Mouse (Mus musculus) embryonic facial prominence, embryonic 13.5 days (tissue): Measurements from ENCODE around the gene Lbhd1. TPM values are rescaled to one million over a fixed set of nuclear protein-coding genes. Genes with fewer than 3 reads are reported as not detected.
"Not testable (repeated sequence)": the region's sequence is repeated elsewhere in the genome, so short reads cannot be mapped to it uniquely, and the experiment has no call there.

Experiments used
- ATAC-seq: fragments of 200-750 bp; cut with Nextera tagmentation; 2 replicates; pipeline ENCODE4 v1.8.0; 2017; ENCODE audit warnings: low read depth; ENCODE audit not compliant: insufficient number of reproducible peaks, insufficient read depth, low FRiP score, low TSS enrichment
- H3K27ac ChIP-seq: fragments of 300-500 bp; sonication (generic); 2 replicates; pipeline ENCODE4 v1.5.1; 2015; ENCODE audit warnings: moderate library complexity, mild to moderate bottlenecking, inconsistent platforms
- H3K27me3 ChIP-seq: fragments of 300-500 bp; sonication (generic); 2 replicates; pipeline ENCODE4 v1.6.1; 2015; ENCODE audit warnings: mild to moderate bottlenecking, inconsistent platforms
- H3K36me3 ChIP-seq: fragments of 300-500 bp; sonication (generic); 2 replicates; pipeline ENCODE4 v1.6.1; 2015; ENCODE audit warnings: mild to moderate bottlenecking, inconsistent platforms
- H3K4me1 ChIP-seq: fragments of 300-500 bp; sonication (generic); 2 replicates; pipeline ENCODE4 v1.6.1; 2015; ENCODE audit warnings: inconsistent platforms
- H3K4me2 ChIP-seq: fragments of 300-500 bp; sonication (generic); 2 replicates; pipeline ENCODE4 v1.6.1; 2015; ENCODE audit warnings: moderate library complexity, mild to moderate bottlenecking, inconsistent platforms
- H3K4me3 ChIP-seq: fragments of 300-500 bp; sonication (generic); 2 replicates; pipeline ENCODE4 v1.5.1; 2015; ENCODE audit warnings: mild to moderate bottlenecking, inconsistent platforms
- H3K9ac ChIP-seq: fragments of 300-500 bp; sonication (generic); 2 replicates; pipeline ENCODE4 v1.6.1; 2015; ENCODE audit warnings: mild to moderate bottlenecking, inconsistent platforms
- H3K9me3 ChIP-seq: fragments of 300-500 bp; sonication (generic); 2 replicates; pipeline ENCODE4 v1.6.1; 2016; ENCODE audit warnings: inconsistent platforms
- WGBS: fragments of 180-500 bp; shearing (Covaris S2); methylation state at CpG from one replicate; pipeline ENCODE4 v1.1.7; 2015; ENCODE audit warnings: mixed read lengths; 5-methylcytosine and 5-hydroxymethylcytosine counted together
- polyA plus RNA-seq: library from polyadenylated mRNA; unstranded; fragments of >200 nt; fragmentation: Nextera tagmentation; extraction: Ambion mirVana; gene quantifications from 2 replicates; pipeline ENCODE4 v1.2.1, GENCODE M21; 2015

The Lbhd1 gene
- polyA plus RNA-seq, 1 experiment from 2014 or later = 91.0 TPM

DNA sequence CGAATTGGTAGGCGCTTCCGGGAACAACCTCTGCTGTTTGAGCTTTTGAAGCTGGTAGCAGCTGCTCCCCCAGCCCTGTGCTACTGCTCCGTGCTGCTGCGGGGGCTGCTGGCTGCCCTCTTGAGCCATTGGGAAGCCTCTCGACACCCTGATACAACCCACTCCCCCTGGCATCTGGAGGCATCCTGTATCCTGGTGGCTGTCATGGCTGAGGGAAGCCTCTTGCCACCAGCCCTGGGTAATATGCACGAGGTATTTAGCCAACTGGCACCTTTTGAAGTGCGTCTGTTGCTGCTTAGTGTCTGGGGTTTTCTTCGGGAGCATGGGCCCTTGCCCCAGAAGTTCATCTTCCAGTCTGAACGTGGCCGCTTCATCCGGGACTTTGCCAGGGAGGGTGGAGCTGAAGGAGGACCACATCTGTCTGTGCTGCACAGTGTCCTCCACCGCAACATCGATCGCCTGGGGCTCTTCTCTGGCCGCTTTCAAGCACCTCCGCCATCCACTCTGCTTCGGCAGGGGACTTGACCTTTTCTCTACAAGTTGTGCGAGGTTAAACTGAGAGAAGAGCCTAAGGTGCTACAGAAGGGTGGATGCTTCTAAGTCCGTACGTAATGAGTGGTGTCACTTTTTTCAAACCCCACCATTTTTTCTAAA is 13.8 kb downstream of the Lbhd1 start:
- ATAC-seq = peak; percentile 23; the same call in 1 of the 2 replicates
- 21% methylated on average over 21 of the region's 21 CpGs for WGBS
- Histone ChIP-seq H3K36me3 (peaks cover 33% of the 10 kb centered on the region), H3K4me1 (peaks cover 39% of the 10 kb centered on the region), H3K4me3 (peak overlapping the region; percentile 93), H3K27ac (peak overlapping the region; percentile 90), H3K4me2 (peak overlapping the region; percentile 84), H3K9ac (peak overlapping the region; percentile 74)
- H3K9me3 ChIP-seq, H3K27me3 ChIP-seq: not testable (repeated sequence)

DNA sequence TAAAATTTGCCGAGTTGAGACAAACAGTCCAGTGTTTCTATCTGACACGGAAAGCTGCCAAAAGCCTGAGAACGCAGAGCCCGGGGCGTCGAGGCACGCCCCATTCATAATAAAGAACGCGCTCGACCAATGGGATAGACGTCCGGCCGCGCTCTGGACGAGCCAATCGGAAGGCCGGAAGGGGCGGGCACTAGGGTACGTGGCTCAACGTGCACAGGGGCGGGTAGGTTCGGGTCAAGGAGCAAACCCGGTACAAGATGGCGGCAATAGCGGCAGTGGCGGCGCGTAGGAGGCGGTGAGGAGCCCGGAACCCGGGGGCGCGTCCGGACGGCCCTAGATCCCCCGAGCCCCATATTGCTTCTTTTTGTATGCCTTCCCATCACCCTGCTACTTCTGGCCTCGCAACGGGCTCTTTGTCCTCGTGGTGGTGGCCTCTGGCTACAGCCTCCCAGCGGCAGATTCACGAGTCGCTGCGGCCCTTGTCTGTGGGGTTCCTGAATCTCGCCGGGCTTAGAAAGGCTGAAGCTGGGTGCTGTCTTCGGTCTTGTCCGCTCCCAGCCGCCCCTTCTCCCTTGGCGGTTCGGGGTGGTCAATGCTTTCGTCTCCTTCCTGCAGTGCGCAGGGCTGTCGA is 14.4 kb downstream of the Lbhd1 start, which contains the start of gene Ganab:
TSS of gene Ganab (plus strand) at position 207 of the 631 bp plus-strand sequence.
- Histone ChIP-seq H3K36me3 (peaks cover 37% of the 10 kb centered on the region), H3K27me3 (no peaks in the 10 kb centered on the region), H3K4me1 (peaks cover 39% of the 10 kb centered on the region), H3K4me3 (peak within 1 kb of the TSS; percentile 93), H3K27ac (peak within 1 kb of the TSS; percentile 90), H3K4me2 (peak within 1 kb of the TSS; percentile 84), H3K9ac (peak within 1 kb of the TSS; percentile 96), H3K9me3 (no peaks in the 10 kb centered on the region)
- WGBS = under 1% methylated on average over 53 of the region's 53 CpGs
- peak; percentile 98 for ATAC-seq

DNA sequence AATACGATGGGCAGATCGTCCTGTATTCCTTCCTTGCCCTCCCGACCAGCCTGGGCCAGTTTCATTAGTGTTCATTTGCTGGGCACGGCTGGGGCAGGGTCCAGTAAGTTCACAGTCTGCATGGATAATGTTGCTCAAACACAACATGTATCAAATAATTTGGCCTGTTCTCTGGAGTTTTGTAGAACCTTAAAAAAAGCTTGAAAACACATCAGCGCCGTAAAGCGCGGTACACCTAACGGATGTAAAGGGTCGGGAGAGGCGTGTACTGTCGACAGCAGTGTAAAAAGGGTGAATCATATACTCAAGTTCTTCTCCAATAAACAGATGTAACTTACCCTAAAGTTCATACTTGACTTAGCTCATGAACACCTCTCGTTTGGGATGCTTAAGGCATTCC is 15.0 kb downstream of the Lbhd1 start:
- Histone ChIP-seq H3K36me3 (peaks cover 43% of the 10 kb centered on the region), H3K4me1 (peaks cover 37% of the 10 kb centered on the region), H3K9me3 (no peaks in the 10 kb centered on the region), H3K27ac (peak overlapping the region; percentile 90), H3K4me2 (peak overlapping the region; percentile 84), H3K4me3 (peak overlapping the region; percentile 93), H3K9ac (peak overlapping the region; percentile 96), H3K27me3 (no peaks in the 10 kb centered on the region)
- ATAC-seq = no peak
- 11% methylated on average over 13 of the region's 13 CpGs for WGBS

DNA sequence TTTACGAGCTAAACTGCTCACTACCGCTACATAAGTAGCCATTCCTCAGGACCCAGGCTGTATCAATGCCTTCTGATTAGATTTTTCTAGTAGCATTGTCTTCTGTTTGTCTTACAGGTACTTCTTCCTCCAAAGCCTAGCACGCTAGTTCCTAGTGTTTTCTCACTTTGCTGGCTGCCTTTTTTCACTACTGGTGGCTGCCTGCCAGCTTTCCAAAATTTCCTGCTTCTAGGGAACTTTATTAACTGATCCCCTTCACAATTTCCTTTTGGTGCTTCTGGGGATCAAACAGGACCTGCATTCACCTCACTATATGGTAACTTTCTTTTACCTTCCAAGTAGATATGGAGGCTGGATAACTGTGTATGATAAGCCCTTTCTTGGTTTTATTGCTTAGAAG is 15.5 kb downstream of the Lbhd1 start:
- no peaks in the 10 kb centered on the region for H3K9me3 ChIP-seq
- no peak overlapping the region for H3K27ac ChIP-seq
- H3K4me1 ChIP-seq = peaks cover 32% of the 10 kb centered on the region
- ATAC-seq = no peak
- H3K4me3 ChIP-seq = peak overlapping the region; percentile 93
- WGBS = 56% methylated on average over 3 of the region's 3 CpGs
- H3K27me3 ChIP-seq = no peaks in the 10 kb centered on the region
- H3K9ac ChIP-seq = peak overlapping the region; percentile 96
- H3K4me2 ChIP-seq = peak overlapping the region; percentile 84
- H3K36me3 ChIP-seq = peaks cover 47% of the 10 kb centered on the region

DNA sequence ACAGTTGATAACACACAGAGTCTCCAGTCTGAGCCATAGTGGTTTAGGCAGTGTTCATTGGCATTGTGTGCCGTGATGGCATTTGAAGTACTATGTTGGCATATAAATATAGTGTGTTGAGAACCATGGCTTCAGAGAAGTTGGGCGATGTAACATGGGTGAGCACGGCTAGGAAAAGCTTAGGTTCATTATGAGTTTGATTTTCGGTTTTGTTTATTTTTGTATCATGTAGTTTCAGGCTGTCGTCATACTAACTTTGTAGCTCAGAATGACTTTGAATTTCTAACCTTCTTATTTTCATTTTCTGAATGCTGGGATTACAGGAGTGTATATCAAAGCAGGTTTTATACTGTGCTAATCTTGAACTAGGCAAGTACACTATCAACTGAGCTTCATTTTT is 19.9 kb downstream of the Lbhd1 start:
- Histone ChIP-seq H3K4me1 (peaks cover 10% of the 10 kb centered on the region), H3K27ac (no peak overlapping the region), H3K4me3 (no peak overlapping the region), H3K9ac (no peak overlapping the region), H3K36me3 (peaks cover 60% of the 10 kb centered on the region), H3K27me3 (no peaks in the 10 kb centered on the region), H3K9me3 (no peaks in the 10 kb centered on the region), H3K4me2 (no peak overlapping the region)
- 91% methylated on average over 5 of the region's 5 CpGs for WGBS
- no peak for ATAC-seq

DNA sequence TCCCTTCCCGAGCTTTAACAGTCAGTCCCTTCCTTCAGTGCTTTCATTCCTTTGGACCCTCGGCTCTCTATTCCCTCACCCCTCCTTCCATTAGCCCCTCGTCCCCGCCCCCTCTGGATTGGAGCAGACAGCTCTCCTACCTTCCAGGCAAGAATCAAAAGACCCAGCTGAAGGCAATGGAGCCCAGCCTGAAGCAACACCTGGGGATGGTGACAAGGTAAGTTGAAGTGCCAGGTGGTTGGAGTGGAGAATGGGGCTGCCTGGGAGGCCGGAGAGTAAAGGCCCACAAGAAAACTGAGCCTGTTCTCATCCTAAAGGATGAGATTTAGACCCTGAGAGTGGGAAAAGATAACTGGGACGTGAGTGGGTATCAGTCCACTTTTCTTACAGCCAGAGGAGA is 25.0 kb downstream of the Lbhd1 start:
- no peak for ATAC-seq
- Histone ChIP-seq H3K27ac (no peak overlapping the region), H3K9ac (0 out of 2 replicates have a peak overlapping the region, but pooled peaks have one; percentile 32), H3K9me3 (no peaks in the 10 kb centered on the region), H3K4me2 (no peak overlapping the region), H3K4me1 (no peaks in the 10 kb centered on the region), H3K36me3 (peaks cover 96% of the 10 kb centered on the region), H3K27me3 (no peaks in the 10 kb centered on the region), H3K4me3 (no peak overlapping the region)
- WGBS = 89% methylated on average over 6 of the region's 6 CpGs

DNA sequence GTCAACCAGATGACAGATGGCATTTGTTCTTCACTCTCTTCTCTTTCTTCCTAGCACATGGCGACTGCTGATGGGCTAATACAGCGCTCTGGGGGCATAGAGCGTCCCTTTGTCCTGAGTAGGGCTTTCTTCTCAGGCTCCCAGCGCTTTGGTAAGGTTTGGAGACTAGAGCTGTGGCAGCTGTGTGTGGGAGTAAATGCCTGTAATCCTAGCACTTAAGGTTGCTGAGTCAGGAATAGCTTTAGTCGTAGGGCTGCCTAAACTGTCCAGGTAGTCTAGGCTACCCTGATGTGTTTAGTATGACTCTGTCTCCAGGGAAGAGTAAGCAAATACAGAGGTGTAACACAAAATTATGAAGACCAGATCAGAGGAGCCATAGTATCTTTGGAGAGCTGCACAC is 28.3 kb downstream of the Lbhd1 start:
- Histone ChIP-seq H3K4me3 (no peak overlapping the region), H3K9ac (no peak overlapping the region; the same call in 1 of the 2 replicates), H3K4me2 (no peak overlapping the region), H3K4me1 (no peaks in the 10 kb centered on the region), H3K36me3 (peaks cover 100% of the 10 kb centered on the region), H3K27me3 (no peaks in the 10 kb centered on the region), H3K27ac (no peak overlapping the region), H3K9me3 (no peaks in the 10 kb centered on the region)
- ATAC-seq = no peak
- WGBS = 90% methylated on average over 5 of the region's 5 CpGs

DNA sequence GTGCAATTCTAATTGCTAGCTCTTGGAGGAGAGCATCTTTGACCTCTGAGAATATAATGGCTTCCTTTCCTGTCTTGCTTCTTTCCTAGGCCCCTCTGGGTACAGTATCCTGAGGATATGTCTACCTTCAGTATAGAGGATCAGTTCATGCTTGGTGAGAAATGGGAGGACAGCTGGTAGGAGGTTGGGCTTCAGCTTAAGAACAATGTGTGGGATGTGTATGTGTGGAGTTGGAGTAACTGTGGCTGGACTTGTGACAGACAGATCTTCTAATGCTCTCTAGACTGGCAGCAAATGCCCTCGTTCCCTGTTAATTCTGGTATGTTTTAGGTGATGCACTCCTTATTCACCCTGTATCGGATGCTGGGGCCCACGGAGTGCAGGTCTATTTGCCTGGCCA is 30.7 kb downstream of the Lbhd1 start:
- Histone ChIP-seq H3K4me1 (no peaks in the 10 kb centered on the region), H3K4me3 (no peak overlapping the region), H3K27ac (no peak overlapping the region), H3K27me3 (no peaks in the 10 kb centered on the region), H3K9me3 (no peaks in the 10 kb centered on the region), H3K4me2 (no peak overlapping the region), H3K36me3 (peaks cover 80% of the 10 kb centered on the region), H3K9ac (no peak overlapping the region)
- 96% methylated on average over 3 of the region's 3 CpGs for WGBS
- ATAC-seq = no peak

DNA sequence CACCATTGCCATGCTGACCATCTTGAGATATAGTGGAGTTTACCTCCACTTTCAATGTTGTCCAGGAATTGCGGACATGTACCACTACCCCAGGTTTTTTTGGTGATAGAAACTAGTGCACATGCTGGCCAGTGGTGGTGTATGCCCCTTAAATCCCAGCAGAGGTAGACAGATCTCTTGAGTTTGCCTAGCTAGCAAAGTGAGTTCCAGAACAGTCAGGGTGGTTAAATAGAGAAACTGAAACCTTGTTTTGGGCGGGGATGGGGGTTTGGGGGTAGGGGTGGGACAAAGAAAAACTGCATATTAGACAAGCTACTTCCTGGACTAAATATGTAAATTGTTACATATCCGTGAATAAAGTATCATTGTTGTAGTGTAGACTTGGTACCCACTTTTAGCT is 35.5 kb downstream of the Lbhd1 start:
- Histone ChIP-seq H3K4me2 (no peak overlapping the region), H3K4me1 (peaks cover 17% of the 10 kb centered on the region), H3K4me3 (no peak overlapping the region), H3K9ac (no peak overlapping the region), H3K27ac (no peak overlapping the region), H3K36me3 (peaks cover 36% of the 10 kb centered on the region), H3K27me3 (no peaks in the 10 kb centered on the region), H3K9me3 (no peaks in the 10 kb centered on the region)
- ATAC-seq = no peak
- WGBS = 90% methylated on average over 3 of the region's 3 CpGs

DNA sequence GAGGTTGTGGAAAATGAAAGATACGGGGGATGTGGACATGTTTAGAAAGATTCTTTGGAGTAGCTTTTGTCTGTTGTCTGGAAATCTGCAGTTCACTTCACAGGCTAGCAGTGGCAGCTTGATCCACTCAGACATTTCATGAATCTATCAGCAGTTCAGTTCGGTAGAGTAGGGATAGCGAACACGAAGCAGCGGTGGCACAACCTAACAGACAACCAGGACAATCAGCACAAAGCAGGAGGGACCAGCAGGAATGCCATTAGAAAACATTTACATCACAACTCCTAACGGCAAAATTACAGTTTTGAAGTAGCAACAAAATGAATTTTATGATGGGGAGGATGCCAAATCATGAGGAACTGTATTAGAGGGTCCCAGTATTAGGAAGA is 36.1 kb downstream of the Lbhd1 start:
- Histone ChIP-seq H3K27ac (peak overlapping the region; percentile 89), H3K4me3 (peak overlapping the region; percentile 82), H3K36me3 (peaks cover 29% of the 10 kb centered on the region), H3K4me1 (peaks cover 17% of the 10 kb centered on the region), H3K9me3 (no peaks in the 10 kb centered on the region), H3K27me3 (no peaks in the 10 kb centered on the region), H3K4me2 (peak overlapping the region; percentile 76), H3K9ac (peak overlapping the region; percentile 84)
- 70% methylated on average over 6 of the region's 6 CpGs for WGBS
- ATAC-seq = no peak

DNA sequence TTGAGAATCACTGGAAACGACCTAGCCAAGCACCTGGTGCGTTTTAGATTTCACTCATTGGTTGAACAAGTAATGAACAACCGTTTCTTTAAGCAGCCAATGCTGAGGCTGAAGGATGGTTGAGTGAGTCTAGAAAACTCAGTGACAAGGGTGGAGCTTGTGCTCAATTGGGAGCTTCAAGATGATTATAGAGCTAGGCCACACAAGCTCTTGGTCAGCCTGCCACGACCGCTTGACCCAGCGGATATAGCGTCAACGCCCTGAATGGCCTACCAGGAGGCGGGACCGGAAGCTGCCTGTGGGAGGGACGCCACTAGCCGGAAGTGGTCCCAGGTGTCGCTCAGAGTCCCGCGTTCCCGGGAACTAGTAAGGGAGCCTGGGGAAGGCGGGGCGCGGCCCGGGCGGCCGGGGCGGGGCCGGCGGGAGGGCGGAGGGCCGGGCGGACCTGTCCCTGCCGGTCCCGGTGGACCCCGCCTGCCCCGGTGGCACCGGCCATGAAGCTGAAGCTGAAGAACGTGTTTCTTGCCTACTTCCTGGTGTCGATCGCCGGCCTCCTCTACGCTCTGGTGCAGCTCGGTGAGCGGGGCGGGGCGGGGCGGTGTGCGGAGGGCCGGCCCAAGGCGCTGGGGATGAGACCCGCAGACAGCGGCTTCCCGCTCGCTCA is 36.7 kb downstream of the Lbhd1 start, which contains the start of gene B3gat3:
TSS of gene B3gat3 (plus strand) at position 302 of the 664 bp plus-strand sequence.
- H3K4me2 ChIP-seq = peak within 1 kb of the TSS; percentile 76
- peak within 1 kb of the TSS; percentile 82 for H3K4me3 ChIP-seq
- 2% methylated on average over 50 of the region's 50 CpGs for WGBS
- peak within 1 kb of the TSS; percentile 84 for H3K9ac ChIP-seq
- peaks cover 25% of the 10 kb centered on the region for H3K36me3 ChIP-seq
- peaks cover 17% of the 10 kb centered on the region for H3K4me1 ChIP-seq
- H3K9me3 ChIP-seq = no peaks in the 10 kb centered on the region
- H3K27me3 ChIP-seq = no peaks in the 10 kb centered on the region
- peak; percentile 93 for ATAC-seq
- H3K27ac ChIP-seq = peak within 1 kb of the TSS; percentile 89
